Mouse (Mus musculus) layer of hippocampus, adult 9-10 months (tissue): Measurements from ENCODE around the gene Smyd5.
A peak's percentile ranks its signal among the peaks of the same experiment; 100 is the strongest.

ENCODE experiments used
- DNase-seq: peaks from one replicate; pipeline ENCODE4 v3.0.0; 2022; ENCODE audit warnings: low spot score

The Smyd5 gene

DNA sequence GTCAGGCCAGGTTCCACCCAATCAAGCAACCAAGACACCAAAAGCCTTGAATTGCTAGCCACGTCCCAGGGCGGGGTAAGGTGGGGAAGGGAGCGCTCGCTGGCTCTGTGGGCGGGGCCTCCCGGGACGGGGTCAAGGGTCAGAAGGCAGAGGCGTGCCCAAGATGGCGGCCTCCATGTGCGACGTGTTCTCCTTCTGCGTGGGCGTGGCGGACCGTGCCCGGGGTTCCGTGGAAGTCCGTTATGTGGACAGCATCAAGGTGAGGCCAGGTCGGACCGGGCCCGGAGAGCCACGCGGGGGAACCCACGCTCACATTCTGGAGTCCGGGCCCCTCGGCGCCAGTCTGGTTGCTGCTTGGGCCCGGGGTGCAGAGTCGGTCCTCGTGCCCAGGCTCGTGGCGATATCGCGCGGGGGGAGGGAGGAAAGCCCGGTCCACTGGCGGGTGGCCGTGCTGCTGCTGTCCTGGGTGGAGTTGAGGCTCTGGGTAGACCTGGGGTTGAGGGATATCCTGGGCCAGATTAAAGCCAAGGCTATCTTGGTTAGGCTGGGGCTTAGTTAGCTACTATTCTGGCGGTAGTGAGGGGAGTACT, at the start of gene Smyd5:
Gene Smyd5, plus strand, starts transcription at position 148 of the 590 bp plus-strand sequence.
- DNase-seq: peak; percentile 40

DNA sequence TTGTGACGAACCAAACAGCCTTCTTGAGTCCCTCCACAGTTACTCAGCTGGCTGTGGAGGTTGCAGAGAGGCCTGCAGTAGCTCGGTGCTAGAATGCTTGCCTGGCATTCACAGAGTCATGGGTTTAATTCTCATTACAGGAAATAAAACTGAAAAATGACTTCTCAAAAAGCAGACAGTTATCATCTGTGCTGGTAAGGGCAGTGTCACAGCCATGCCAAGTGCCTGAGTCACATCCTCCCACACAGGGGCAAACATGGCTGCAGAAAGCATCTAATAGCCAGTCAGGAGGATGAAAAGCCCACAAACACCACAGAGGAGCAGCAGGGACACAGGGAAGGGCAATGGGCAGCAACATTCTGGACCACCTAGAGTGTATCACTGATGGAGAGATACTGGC, 49.0 kb upstream of the Smyd5 start:
- no peak for DNase-seq

DNA sequence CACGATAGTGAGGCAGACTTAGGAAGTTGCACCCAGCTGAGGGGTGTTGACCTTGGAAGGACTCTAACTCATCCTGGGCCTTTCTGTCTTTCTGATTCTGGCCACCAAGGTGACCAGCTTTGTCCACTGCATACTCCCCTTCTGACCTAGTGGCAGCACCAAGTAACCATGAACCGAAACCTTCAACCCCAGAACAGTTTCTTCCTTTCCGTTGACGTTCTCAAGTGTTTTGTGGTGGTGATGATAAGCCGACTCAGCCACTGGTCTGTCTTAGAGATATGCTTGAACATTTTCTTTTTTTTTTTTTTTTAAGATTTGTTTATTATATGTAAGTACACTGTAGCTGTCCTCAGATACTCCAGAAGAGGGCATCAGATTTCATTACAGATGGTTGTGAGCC, 43.2 kb upstream of the Smyd5 start:
- no peak for DNase-seq

DNA sequence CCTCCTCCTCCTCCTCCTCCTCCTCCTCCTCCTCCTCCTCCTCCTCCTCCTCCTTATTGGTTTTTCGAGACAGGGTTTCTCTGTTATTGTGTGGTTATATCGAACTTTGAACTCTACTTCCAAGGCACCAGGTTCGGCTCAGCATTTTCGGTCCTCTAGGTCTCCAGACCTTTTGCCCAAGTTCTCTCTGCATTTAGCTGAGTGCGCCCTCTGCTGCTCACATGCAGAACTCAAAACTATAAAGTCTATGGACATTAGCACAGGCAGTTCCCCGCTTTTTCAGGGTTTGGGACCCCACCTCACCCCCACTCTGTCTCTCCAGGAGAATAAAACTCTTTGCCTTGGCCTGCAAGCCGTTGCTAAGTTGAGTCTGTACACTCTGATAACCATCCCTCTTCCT, 40.0 kb upstream of the Smyd5 start:
- DNase-seq: peak; percentile 57

DNA sequence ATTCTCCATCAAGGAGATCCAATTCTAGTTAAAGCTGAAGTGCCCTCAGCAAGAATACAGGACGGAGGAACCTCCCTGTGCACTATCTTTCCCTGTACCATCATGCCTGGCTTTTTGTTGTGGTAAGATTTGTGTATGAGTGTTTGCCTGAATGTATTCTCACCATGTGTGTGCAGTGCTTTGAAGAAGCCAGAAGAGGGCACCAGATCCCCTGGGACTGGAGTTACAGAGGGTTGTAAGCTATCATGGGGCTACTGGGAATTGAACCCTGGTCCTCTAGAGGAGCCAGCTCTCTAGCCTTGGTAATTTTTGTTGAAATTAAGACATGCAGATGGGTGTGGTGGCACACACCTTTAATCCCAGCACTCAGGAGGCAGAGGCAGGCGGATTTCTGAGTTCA, 36.4 kb upstream of the Smyd5 start:
- DNase-seq: no peak

DNA sequence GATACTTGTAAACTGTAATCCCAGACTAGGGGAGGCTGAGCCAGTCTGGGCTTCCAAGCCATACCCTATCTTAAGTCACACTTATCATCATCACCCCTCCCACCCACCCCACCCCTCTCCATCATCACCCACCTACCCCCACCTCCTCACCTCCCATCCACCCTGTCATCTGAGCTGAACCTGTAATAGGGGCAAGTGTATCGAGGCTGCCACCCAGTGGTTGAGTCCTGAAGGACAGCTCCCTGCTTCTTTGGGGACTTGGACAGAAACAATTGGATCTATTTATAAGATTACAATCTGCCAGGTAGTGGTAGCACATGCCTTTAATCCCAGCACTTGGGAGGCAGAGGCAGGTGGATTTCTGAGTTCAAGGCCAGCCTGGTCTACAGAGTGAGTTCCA, 34.6 kb upstream of the Smyd5 start:
- DNase-seq: peak; percentile 25

DNA sequence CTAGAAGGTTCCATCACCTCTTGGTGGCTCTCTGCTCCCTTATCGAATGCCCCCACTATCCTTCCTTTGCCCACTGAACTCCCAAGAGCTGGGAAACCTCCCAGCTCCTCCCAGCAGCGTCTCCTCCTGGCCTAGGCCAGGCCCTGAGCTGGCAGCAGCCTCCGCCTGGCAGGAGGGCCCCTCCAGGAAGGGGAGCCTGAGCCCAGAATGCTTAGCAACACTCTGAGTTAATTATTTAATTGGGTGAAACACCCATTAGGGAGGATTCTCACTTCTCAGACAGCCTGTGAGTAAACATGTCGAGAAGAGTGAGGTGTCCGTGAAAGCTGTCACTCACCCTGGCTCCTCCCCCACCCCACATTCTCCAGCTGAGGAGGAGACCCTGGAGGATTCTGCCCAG, 32.1 kb upstream of the Smyd5 start:
- no peak for DNase-seq

DNA sequence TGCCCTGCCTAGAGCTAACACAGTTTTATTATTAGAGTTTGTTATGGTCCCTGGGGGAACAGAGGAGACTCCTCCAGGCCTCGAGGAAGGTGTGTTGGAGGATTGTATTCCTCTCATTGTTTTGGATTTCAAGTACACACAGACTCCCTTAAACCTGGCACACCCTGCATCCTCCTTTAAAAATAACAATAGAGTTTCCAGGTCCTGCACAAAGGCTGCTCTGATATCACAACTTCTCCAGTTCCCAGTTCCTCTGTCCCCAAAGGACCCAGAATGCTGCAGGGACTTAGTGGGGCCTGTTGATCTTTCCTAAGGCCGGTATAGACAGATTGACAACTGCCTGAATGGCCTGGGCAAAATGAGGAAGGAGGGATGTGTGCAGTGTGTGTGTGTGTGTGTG, 29.2 kb upstream of the Smyd5 start:
- no peak for DNase-seq

DNA sequence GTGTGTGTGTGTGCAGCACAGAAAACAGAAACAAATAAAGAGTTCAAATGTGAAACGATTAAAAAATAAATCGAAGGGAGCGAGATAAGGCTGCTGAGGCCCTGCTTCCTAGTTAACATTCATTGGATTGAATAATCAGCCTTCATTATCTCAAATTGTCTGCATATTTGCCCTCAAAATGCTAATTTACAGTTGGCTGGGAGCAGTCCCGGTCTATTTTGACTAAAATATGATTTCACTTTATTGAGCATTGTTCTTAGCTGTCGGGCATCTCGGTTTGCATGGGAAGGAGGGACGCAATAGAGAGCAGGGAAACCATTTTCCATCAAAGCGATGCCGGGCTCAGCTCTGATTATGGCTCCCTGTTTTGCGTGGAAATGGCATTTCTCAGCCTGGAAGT, 28.8 kb upstream of the Smyd5 start:
- no peak for DNase-seq

DNA sequence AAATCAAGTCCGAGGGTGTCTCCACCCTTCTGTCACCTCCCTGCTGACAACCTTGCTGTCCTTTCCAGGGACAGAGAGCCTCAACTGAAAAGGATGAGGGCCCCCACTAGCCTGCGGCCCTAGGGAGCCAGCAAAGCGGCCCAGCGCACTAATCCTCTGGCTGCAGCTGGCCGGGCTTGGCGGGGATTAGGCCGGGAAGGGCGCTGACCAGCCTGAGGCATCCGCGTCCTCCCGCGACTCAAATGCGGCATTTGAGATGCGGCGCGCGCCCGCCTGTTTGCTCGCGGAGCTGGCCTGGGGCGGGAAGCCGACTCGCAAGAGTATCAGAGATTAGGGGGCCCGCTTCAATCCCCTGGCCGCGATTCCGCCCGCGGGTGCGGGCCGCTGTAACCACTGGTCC, 22.8 kb upstream of the Smyd5 start:
- no peak for DNase-seq

DNA sequence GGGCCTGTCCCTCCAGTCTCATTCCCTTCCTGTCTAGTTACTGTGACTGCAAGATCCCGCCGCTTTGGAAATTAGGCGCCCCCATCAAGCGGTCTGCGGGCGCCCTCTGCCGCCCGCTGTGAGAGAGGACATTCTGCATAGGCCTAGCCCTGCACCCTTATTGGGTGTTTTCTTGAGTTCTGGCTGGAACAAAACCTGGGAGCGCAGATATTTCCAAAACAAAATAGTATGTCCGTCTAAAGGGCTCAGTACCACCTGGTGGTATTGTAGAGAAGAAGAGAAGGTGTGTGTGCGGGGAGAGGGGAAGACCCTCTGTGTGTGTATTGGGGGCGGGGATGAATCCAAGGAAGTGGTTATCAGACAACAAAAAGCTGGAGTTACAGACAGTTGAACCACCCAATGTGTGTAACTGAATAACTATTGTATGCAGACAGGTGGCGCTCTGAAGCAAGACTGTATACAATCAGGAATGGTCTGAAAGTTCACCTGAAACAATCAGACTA, 21.0 kb upstream of the Smyd5 start:
- no peak for DNase-seq

DNA sequence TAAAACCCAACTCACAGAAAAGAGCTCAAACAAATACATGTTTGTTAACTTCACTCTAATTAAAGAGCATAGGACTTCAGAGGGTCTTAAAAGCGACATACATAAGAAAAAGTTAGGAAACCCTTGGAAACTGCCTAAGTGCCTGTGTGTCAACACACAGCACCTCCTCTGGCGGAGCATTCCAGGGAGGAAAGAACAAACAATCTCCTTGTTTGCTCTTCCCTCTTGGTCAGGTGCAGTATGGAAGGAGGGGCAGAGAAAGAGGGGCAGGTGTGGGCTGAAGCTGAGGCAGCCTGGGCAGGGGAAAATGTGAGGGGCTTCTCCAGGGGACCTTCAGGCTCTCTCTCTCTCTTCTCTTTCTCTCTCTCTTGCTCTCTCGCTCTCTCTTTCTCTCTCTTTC, 16.0 kb upstream of the Smyd5 start:
- no peak for DNase-seq

DNA sequence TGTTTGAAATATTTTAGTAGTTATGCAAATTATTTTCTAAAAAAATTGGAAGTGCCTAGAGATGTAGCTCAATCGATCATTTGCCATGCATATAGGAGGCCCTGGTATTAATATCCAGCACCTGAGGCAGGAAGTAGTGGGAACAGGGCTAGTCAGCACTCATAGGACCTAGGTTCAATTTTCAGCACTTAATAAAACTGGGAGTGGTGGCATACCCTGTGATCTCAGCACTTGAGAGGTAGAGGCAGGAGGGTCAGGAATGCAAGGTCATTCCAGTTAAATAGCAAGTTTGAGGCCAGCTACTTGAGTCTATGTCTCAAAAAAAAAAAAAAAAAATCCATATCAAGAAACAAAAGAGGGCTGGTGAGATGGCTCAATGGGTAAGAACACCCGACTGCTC, 12.6 kb upstream of the Smyd5 start:
- DNase-seq: no peak

DNA sequence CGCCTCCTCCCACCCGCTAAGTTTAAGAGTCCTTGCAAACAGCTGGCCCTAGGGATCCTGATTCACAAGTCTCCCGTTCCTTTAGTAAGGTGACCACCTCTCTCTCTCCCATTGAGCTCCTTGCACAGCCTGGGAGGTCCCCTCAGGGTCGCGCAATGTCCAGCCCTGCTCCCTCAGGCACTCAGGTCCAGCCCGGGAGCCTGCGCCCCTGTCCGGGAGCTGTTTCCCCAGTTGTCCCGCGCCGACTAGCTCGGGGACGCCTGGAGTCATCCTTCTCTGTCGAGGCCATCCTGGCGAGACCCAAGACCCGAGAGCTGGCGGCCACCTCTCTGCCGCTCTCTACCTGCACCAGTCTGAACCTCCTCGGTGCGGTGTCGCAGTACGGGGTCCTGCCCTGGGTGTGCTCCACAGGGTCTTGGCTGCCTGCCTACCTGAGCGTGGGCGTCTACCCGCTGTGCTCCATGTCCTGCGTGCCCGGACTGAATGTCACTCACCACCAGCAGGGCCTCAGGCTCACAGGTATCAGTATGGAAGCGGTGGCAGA, 7.9 kb upstream of the Smyd5 start, which contains the start of gene Noto:
Gene Noto, plus strand, starts transcription at position 51 of the 544 bp plus-strand sequence.
- DNase-seq: no peak

DNA sequence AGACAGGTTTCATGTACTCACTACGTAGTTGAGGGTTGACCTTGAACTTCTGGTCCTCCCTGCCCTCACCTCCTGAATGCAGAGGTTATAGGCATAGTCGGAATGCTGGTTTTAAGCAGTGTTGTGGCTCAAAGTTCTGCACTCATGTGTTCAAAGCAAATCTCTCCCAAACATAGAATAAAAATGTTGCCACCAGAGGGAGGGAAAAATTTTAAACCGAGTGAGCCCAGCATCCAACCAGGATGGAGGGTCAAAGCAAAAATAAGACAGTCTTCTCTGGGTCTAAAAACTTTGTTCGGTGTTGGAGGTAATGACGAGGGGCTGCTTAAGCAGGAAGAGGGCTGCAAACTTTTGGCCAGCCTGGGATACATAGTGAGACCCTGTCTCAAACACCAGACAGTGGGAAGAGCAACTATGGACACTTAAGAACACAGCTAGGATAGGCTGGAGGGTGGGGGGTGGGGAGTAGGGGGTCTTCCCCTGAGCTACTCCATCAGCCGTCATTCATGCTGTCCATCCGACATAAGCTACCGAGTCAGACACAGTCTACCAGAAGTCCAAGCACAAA, 431 bp upstream of the Smyd5 start:
- DNase-seq: no peak

DNA sequence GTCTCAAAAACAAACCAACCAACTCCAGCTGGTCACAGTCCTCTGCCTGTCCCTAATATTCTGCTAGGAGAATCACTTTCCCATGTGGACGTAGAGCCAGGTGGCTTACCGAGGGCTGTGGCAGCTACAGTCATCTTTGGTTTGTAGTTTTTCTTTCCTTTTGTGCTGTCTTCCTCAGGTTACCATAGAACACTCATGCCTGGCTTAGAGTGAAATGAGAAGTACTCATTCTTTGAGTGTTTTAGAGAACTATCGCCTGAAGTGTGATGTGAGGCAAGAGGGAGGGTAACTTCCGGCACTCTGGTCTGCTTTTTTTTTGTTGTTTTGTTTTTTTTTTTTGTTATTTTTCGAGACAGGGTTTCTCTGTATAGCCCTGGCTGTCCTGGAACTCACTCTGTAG, 2.1 kb downstream of the Smyd5 start:
- DNase-seq: no peak

DNA sequence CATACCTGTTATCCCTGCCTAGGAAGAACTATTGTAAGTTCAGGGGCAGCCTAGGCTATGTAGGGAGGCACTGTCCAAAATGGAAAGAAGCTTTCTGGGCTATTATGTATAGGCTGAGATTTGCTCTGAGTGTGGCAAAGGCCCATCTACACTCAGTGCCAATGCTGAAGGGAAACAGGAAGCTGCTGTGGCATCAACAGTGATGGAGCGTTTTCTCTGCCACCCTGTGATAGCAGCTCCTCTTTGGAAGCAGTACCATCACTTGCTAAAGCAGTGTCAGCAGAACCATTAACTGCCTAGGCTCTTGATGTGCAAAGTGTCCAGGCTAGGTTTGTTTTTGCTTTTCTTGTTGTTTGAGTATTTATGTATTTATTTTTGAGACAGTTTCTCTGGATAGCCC, 4.4 kb downstream of the Smyd5 start:
- DNase-seq: no peak

DNA sequence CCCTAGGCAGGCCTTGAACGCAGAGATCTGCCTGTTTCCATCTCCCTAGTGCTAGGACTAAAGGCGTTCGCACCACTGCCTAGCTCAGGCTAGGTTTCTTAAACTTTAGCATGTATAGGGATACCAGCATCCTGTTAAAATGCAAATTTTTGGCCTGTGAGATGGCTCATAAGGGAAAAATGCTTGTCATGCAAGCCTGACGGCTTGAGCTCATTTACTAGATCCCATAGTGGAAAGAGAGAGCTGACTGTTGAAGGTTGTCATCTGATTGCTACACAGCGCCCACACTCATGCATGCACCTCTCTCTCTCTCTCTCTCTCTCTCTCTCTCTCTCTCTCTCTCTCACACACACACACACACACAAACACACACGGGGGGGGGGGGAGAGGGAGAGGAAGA, 4.8 kb downstream of the Smyd5 start:
- no peak for DNase-seq

DNA sequence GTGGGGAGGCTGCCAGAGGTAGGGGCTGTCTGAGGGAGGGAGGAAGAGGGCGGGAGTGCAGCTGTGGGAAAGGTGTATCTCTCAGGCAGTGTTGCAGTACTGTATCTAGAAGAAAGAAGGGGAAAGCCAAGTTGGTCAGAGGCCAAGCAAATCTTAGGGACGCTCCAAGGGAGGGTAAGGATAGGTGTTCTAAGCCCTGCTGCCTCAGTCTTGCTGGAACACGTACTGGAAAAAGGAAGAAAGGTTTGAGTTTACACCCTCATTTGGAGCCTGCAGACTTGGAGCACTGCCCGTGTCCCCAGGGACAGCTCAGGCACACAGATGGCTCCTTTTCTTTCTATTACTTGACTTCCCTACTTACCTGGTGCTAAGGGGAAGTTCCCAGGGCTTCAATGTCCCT, 9.4 kb downstream of the Smyd5 start:
- no peak for DNase-seq

DNA sequence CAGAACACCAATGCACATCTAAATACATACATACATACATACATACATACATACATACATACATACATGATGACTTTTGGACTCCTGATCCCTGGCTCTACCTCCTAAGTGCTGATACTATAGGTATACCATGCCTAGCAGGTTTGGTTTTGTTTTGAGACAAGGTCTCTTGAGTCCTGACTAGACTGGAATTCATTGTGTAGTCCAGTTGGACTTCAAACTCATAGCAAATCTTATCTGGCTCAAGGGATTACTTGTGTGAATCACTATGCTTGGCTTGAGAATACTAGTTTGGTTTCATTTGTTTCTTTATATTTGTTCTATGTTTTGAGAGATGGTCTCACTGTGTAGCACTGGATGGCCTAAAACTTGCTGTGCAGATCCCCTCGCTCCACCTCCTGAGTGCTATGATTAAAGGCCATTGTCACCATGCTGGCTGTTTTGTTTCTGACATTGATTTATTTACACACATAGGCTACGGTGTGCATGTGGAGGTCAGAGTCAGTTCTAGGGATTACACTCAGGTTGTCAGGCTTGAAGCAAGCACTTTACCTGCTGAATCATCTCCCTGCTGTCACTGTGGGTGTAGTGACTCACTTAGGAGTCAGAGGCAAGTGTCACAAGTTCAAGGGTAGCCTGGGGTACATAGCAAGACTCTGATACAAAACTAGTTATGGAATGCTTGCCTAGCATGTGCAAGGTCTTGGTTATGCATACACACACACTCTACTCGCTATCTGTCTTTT, 11.9 kb downstream of the Smyd5 start:
- no peak for DNase-seq

DNA sequence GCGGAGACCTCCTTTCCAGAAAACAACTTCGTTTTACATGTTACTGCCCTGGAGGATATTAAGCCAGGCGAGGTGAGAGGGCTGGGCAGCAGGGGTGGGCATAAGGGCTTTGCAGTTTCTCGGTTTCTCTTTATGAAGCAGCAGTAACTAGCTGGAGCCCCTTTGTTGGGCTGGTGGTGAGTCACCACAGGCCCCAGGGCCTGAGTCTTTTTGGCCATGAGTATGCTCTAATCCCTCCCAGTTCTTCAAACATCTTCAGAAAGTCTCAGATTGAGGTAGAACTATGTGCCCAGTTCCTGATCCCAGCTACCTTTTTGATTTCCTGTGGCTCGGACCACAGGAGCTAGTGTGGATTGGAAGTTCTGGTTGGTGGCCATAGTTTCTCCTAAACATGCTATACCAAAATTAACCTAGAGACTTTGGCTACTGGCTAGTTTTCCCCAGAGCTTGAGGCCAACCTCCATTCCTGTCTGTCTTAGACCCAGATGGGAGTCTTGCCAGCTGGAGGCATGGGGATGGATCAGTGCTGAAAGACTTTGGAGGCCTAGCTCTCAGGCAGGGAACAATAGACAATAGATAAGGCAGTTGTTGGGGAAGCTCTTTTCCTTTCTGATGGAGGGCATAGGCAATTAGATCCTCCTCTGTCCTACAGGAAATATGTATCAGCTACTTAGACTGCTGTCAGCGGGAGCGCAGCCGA, 12.6 kb downstream of the Smyd5 start:
- no peak for DNase-seq

DNA sequence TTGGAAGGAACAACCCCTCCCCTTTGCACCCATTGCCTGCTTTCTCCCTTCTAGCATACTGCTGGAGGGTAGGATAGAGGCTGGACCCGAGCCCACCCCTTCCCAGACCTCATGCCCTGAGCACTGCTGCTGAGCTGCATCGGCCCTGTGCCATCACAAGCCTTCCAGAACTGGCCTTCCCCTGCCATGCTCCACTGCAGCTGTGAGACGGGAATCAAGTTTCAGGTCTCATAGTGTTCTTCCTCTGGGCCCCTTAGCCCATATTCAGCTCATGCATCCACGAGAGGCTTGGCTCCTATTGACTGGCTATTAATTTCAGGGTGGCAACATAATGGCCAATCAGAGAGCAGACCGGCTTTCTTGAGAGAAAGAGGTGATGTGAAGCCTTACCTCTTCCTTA, 13.5 kb downstream of the Smyd5 start:
- no peak for DNase-seq

DNA sequence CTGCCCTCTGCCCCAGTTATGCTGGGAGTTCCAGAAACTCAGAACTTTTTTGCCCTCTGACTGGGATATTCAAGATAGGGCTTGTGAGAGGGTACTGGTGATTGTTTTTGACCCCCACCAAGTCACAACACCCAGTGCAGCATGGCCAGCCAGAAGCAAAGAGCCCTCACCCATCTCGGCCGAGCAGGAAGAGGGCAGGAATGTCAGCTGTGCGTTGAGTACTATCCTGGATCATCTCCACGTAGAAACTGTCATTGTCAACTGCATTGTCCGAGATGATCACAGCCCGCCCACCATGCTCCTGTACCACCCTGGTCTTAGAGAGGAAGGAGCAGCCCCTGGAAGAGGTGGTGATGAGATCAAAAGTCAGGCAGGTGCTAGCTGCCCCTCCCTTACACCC, 15.6 kb downstream of the Smyd5 start:
- DNase-seq: no peak
